ENCODE assay signal across 26 mouse cellular contexts in the genomic region with DNA sequence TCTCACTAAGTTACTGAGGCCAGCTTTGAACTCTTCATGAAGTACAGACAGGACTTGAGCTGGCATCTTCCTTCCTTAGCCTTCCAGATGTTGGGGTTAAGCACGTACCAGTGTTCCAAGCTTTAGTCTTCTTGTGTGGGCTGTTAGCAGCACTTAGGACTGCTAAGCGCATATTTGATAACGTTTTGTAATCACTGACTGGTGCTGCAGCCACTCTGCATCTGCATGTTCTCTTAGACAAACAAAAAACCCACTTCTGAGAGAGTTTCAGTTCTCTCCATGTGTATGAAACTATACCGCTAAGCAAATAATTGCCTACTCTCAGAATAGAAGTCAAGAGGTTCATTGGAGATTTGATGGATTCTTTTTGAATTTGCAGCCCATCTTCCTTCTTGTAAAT. TPM values are rescaled to one million over a fixed set of nuclear protein-coding genes. Genes with fewer than 3 reads are reported as not detected.
DNase-seq lines count a peak whose midpoint lies in the region; ATAC-seq and TF ChIP-seq lines count a peak whose summit lies in the region.
"Had no signal": no experiment of that assay in that cellular context is flagged by ENCODE, and none has a peak within 500 bp of the region (broad histone marks: within the 10 kb centered on the region; RNA-seq: fewer than 3 reads in every experiment).

No protein-coding gene starts in this region.

- no peaks in the 10 kb centered on the region for H3K4me1 ChIP-seq in lung, embryonic 14.5 days (ENCODE audit: insufficient read depth)
- H3K4me1 ChIP-seq in lung, adult 2 months (ENCODE audit: control insufficient read depth, insufficient read depth, low read length): no peaks in the 10 kb centered on the region; the same call in none of the 2 replicates
- H3K4me1 ChIP-seq: embryonic facial prominence, embryonic 10.5 days; embryonic facial prominence, embryonic 12.5 days; forebrain, embryonic 13.5 days; forebrain, embryonic 15.5 days had no signal

- H3K27me3 ChIP-seq in lung, embryonic 14.5 days (ENCODE audit: insufficient read depth, low read length): no peaks in the 10 kb centered on the region
- H3K27me3 ChIP-seq: CH12.LX; embryonic facial prominence, embryonic 12.5 days; forebrain, embryonic 13.5 days; forebrain, embryonic 15.5 days; Patski had no signal

- intact Hi-C loops in gastrocnemius, adult 2 months (cut with DNase I): no loop called here

- DNase-seq in gastrocnemius, adult 2 months: no peak
- DNase-seq in gastrocnemius, adult 18-20 months (ENCODE audit: low spot score): no peak
- DNase-seq in lung, embryonic 14.5 days: peak; percentile 11
- DNase-seq in lung, postnatal 10 days: no peak
- peak; percentile 6 for DNase-seq in lung, postnatal 25 days (ENCODE audit: low spot score)
- no peak for DNase-seq in lung, adult 2 months
- DNase-seq: adrenal gland, adult 8-10 months; adrenal gland, postnatal 14 days; adrenal gland, postnatal 36 days; B cell, adult 2 months; cerebellum, adult 11-12 months; cerebellum, adult 2 months; cerebellum, adult 9-10 months; cerebellum, postnatal 10 days; cerebellum, postnatal 25 days had no signal

- peaks cover 62% of the 10 kb centered on the region for H3K36me3 ChIP-seq in lung, embryonic 14.5 days (ENCODE audit: insufficient read depth)

- H3K27ac ChIP-seq in gastrocnemius, adult 2 months: peak overlapping the region; percentile 62
- no peak overlapping the region for H3K27ac ChIP-seq in lung, embryonic 14.5 days (ENCODE audit: low read depth)
- H3K27ac ChIP-seq: embryonic facial prominence, embryonic 10.5 days; embryonic facial prominence, embryonic 12.5 days; forebrain, embryonic 13.5 days; forebrain, embryonic 15.5 days had no signal

- no peak overlapping the region for H3K4me2 ChIP-seq in lung, embryonic 14.5 days
- H3K4me2 ChIP-seq: embryonic facial prominence, embryonic 12.5 days; forebrain, embryonic 13.5 days; forebrain, embryonic 15.5 days had no signal

- WGBS in lung, embryonic 14.5 days: 56% methylated on average over 4 of the region's 4 CpGs
- 55% methylated on average over 4 of the region's 4 CpGs for WGBS in lung, adult 2 months

- no peak overlapping the region for H3K9ac ChIP-seq in lung, embryonic 14.5 days
- H3K9ac ChIP-seq: embryonic facial prominence, embryonic 12.5 days; forebrain, embryonic 13.5 days; forebrain, embryonic 15.5 days had no signal

- no peak for ATAC-seq in lung, embryonic 14.5 days (ENCODE audit: insufficient read depth)
- ATAC-seq: activated CD4-positive, CD25-positive, alpha-beta regulatory T cell, adult 4 months; CD4-positive, CD25-positive, alpha-beta regulatory T cell, adult 4 months; forebrain, embryonic 13.5 days; forebrain, embryonic 15.5 days; Patski had no signal

- H3K4me3 ChIP-seq in gastrocnemius, adult 2 months: no peak overlapping the region
- no peak overlapping the region for H3K4me3 ChIP-seq in lung, embryonic 14.5 days (ENCODE audit: low read depth, low read length)
- no peak overlapping the region for H3K4me3 ChIP-seq in lung, adult 2 months (replicated peaks; ENCODE audit: extremely low read depth, low read depth, low read length)
- H3K4me3 ChIP-seq: embryonic facial prominence, embryonic 10.5 days; embryonic facial prominence, embryonic 12.5 days; forebrain, embryonic 13.5 days; forebrain, embryonic 15.5 days had no signal

- no peaks in the 10 kb centered on the region for H3K9me3 ChIP-seq in lung, embryonic 14.5 days (ENCODE audit: low read depth, low read length)
- H3K9me3 ChIP-seq: embryonic facial prominence, embryonic 10.5 days; embryonic facial prominence, embryonic 12.5 days; forebrain, embryonic 13.5 days; forebrain, embryonic 15.5 days; G1E had no signal

- TF ChIP-seq CTCF in gastrocnemius, adult 2 months (IDR thresholded peaks at IDR 0.05): no peak
- TF ChIP-seq CTCF in lung, embryonic 14.5 days (IDR thresholded peaks at IDR 0.05; ENCODE audit: low read depth): no peak
- no peak for TF ChIP-seq CTCF in lung, adult 2 months (IDR thresholded peaks at IDR 0.05; ENCODE audit: insufficient read depth, low read length)

- TF ChIP-seq POLR2A in lung, adult 2 months (IDR thresholded peaks at IDR 0.05; ENCODE audit: borderline replicate concordance, extremely low read depth, low read depth, low read length): no peak

RNA-seq across cellular contexts. Expression of a gene that starts 16.7 kb away (rescaled TPM):
- 10 to 100 TPM; 10.7 to 15.1 TPM for total RNA-seq in gastrocnemius, adult 2 months (2021)
- 10 to 100 TPM; 14.0 to 15.5 TPM for total RNA-seq in gastrocnemius, adult 18-20 months (2021)
- polyA plus RNA-seq in lung, embryonic 14.5 days (2014; fragmentation: Nextera tagmentation; extraction: Ambion mirVana): 12.0 and 12.8 TPM in 2 replicates
- 6.5 and 6.7 TPM in 2 replicates for polyA plus RNA-seq in lung, adult 2 months (2012; rRNA removed)

RNA-seq across cellular contexts. Expression of a gene that starts 20.2 kb away (rescaled TPM):
- 10 to 100 TPM; 28.8 to 36.0 TPM for total RNA-seq in gastrocnemius, adult 2 months (2021)
- total RNA-seq in gastrocnemius, adult 18-20 months (2021): 10 to 100 TPM; 34.6 to 35.0 TPM
- 75.3 and 78.0 TPM in 2 replicates for polyA plus RNA-seq in lung, embryonic 14.5 days (2014; fragmentation: Nextera tagmentation; extraction: Ambion mirVana)
- 31.4 and 43.9 TPM in 2 replicates for polyA plus RNA-seq in lung, adult 2 months (2012; rRNA removed)

RNA-seq across cellular contexts. Expression of a gene that starts 32.5 kb away (rescaled TPM):
- not detected for total RNA-seq in gastrocnemius, adult 2 months (2021)
- total RNA-seq in gastrocnemius, adult 18-20 months (2021): not detected
- polyA plus RNA-seq in lung, embryonic 14.5 days (2014; fragmentation: Nextera tagmentation; extraction: Ambion mirVana): 0.43 and 0.47 TPM in 2 replicates
- polyA plus RNA-seq in lung, adult 2 months (2012; rRNA removed): 0.02 and 0.17 TPM in 2 replicates
- total RNA-seq: adrenal gland, adult 18-20 months; adrenal gland, adult 8-10 months; adrenal gland, postnatal 36 days; CH12.LX had no signal
- polyA plus RNA-seq: activated CD4-positive, CD25-positive, alpha-beta regulatory T cell, adult 4 months; CD4-positive, CD25-positive, alpha-beta regulatory T cell, adult 4 months; cortical plate, adult 2 months; forebrain, embryonic 15.5 days; Patski had no signal

Comparison
In these comparisons a context has a peak if more than half of its experiments do, and no peak if none do; other contexts are left out.
1. DNase-seq: peak in lung, embryonic 14.5 days (single experiment) and lung, postnatal 25 days (single experiment); none in gastrocnemius, adult 2 months (single experiment), gastrocnemius, adult 18-20 months (single experiment), lung, postnatal 10 days (single experiment) and lung, adult 2 months (single experiment).